In the genomic region with DNA sequence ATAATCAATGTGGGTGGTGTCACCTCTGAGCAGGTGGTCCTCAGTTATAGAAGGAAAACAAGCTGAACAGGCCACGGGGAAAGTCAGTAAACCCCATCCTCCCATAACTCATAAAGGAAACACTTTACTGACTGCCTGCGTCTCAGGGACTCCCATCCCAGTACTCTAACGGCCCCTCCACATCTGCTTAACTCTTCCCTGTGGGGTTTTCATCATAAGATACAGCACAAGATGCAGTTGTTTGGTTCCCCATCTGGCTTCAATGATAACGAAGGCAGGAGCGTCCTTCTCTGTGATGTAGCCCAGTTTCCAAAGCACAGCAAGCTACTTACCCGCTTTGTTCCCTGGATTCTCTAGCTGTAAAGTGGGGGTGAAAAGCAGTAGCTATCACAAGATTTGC, we compare ENCODE assay signal across 8 mouse cellular contexts. TPM values are rescaled to one million over a fixed set of nuclear protein-coding genes. Genes with fewer than 3 reads are reported as not detected.
DNase-seq lines count a peak whose midpoint lies in the region; ATAC-seq and TF ChIP-seq lines count a peak whose summit lies in the region.

No protein-coding gene starts in this region.

- ATAC-seq in kidney, embryonic 15.5 days (replicated peaks; ENCODE audit: low FRiP score), result peak; percentile 30; the same call in 1 of the 2 replicates
- ATAC-seq in limb, embryonic 14.5 days (ENCODE audit: low FRiP score, low read depth), result no peak
- ATAC-seq in neural tube, embryonic 15.5 days (ENCODE audit: low FRiP score), result peak; percentile 42

- TF ChIP-seq POLR2A in limb, embryonic 14.5 days (IDR thresholded peaks at IDR 0.05; ENCODE audit: borderline replicate concordance, extremely low read depth, insufficient read depth, insufficient read length), result no peak
- no peak for TF ChIP-seq POLR2A in cerebellum, adult 2 months (IDR thresholded peaks at IDR 0.05; ENCODE audit: borderline replicate concordance, insufficient read depth, low read length)

- peak overlapping the region; percentile 41 for H3K9ac ChIP-seq in kidney, embryonic 15.5 days
- H3K9ac ChIP-seq in limb, embryonic 14.5 days (ENCODE audit: low read depth, low read length, severe bottlenecking), result peak overlapping the region; percentile 66
- peak overlapping the region; percentile 54 for H3K9ac ChIP-seq in neural tube, embryonic 15.5 days (replicated peaks)

- no peak for TF ChIP-seq CTCF in cerebellum, adult 2 months (IDR thresholded peaks at IDR 0.05; ENCODE audit: borderline replicate concordance, insufficient read depth, low read depth, low read length)

- H3K4me3 ChIP-seq in kidney, embryonic 15.5 days (replicated peaks), result peak overlapping the region; percentile 44
- H3K4me3 ChIP-seq in erythroblast, embryonic 14.5 days (replicated peaks), result peak overlapping the region; percentile 65
- peak overlapping the region; percentile 41 for H3K4me3 ChIP-seq in limb, embryonic 14.5 days (replicated peaks; ENCODE audit: low read length)
- H3K4me3 ChIP-seq in neural tube, embryonic 15.5 days (replicated peaks), result peak overlapping the region; percentile 40
- H3K4me3 ChIP-seq in cerebellum, adult 2 months (replicated peaks; ENCODE audit: insufficient read depth, low read depth, low read length), result no peak overlapping the region

- 47% methylated on average over 6 of the region's 6 CpGs for WGBS in kidney, embryonic 15.5 days
- WGBS in limb, embryonic 14.5 days, result 40% methylated on average over 6 of the region's 6 CpGs
- WGBS in neural tube, embryonic 15.5 days, result 20% methylated on average over 6 of the region's 6 CpGs
- 67% methylated on average over 6 of the region's 6 CpGs for WGBS in cerebellum, adult 2 months

- peaks cover 30% of the 10 kb centered on the region for H3K4me1 ChIP-seq in kidney, embryonic 15.5 days
- H3K4me1 ChIP-seq in erythroblast, embryonic 14.5 days (ENCODE audit: control insufficient read depth), result peaks cover 70% of the 10 kb centered on the region
- H3K4me1 ChIP-seq in limb, embryonic 14.5 days (ENCODE audit: control insufficient read depth, insufficient read depth, low read length), result peaks cover 8% of the 10 kb centered on the region
- peaks cover 57% of the 10 kb centered on the region for H3K4me1 ChIP-seq in neural tube, embryonic 15.5 days
- H3K4me1 ChIP-seq in cerebellum, adult 2 months (ENCODE audit: control insufficient read depth, insufficient read depth, low read length), result no peaks in the 10 kb centered on the region

- no peaks in the 10 kb centered on the region for H3K36me3 ChIP-seq in kidney, embryonic 15.5 days
- peaks cover 26% of the 10 kb centered on the region for H3K36me3 ChIP-seq in erythroblast, embryonic 14.5 days (ENCODE audit: control insufficient read depth)
- H3K36me3 ChIP-seq in limb, embryonic 14.5 days (ENCODE audit: control insufficient read depth, insufficient read depth, low read length), result no peaks in the 10 kb centered on the region
- H3K36me3 ChIP-seq in neural tube, embryonic 15.5 days, result 0 out of 2 replicates have a peak, but pooled peaks cover 5% of the 10 kb centered on the region

- no peaks in the 10 kb centered on the region for H3K9me3 ChIP-seq in kidney, embryonic 15.5 days (replicated peaks)
- no peaks in the 10 kb centered on the region for H3K9me3 ChIP-seq in erythroblast, embryonic 14.5 days (ENCODE audit: control insufficient read depth, low read length)
- H3K9me3 ChIP-seq in limb, embryonic 14.5 days (ENCODE audit: control insufficient read depth, low read length), result no peaks in the 10 kb centered on the region
- no peaks in the 10 kb centered on the region for H3K9me3 ChIP-seq in neural tube, embryonic 15.5 days (replicated peaks)

- H3K4me2 ChIP-seq in kidney, embryonic 15.5 days, result peak overlapping the region; percentile 58
- peak overlapping the region; percentile 59 for H3K4me2 ChIP-seq in limb, embryonic 14.5 days (replicated peaks; ENCODE audit: low read depth, low read length, severe bottlenecking)
- H3K4me2 ChIP-seq in neural tube, embryonic 15.5 days, result peak overlapping the region; percentile 55

- H3K27ac ChIP-seq in kidney, embryonic 15.5 days, result peak overlapping the region; percentile 75
- H3K27ac ChIP-seq in limb, embryonic 14.5 days (replicated peaks; ENCODE audit: low read depth, low read length), result no peak overlapping the region
- peak overlapping the region; percentile 83 for H3K27ac ChIP-seq in neural tube, embryonic 15.5 days (replicated peaks)
- H3K27ac ChIP-seq in cerebellum, adult 2 months (ENCODE audit: insufficient read depth, low read length), result no peak overlapping the region

- no peaks in the 10 kb centered on the region for H3K27me3 ChIP-seq in kidney, embryonic 15.5 days
- H3K27me3 ChIP-seq in erythroblast, embryonic 14.5 days (ENCODE audit: control insufficient read depth), result no peaks in the 10 kb centered on the region; the same call in 1 of the 2 replicates
- no peaks in the 10 kb centered on the region for H3K27me3 ChIP-seq in limb, embryonic 14.5 days (ENCODE audit: control insufficient read depth, insufficient read depth, low read length)
- no peaks in the 10 kb centered on the region for H3K27me3 ChIP-seq in neural tube, embryonic 15.5 days (replicated peaks)
- no peaks in the 10 kb centered on the region for H3K27me3 ChIP-seq in cerebellum, adult 2 months (ENCODE audit: control insufficient read depth, insufficient read depth, low read length)

- no peak for DNase-seq in kidney, adult 18-20 months
- DNase-seq in limb, embryonic 14.5 days (ENCODE audit: low spot score), result no peak
- no peak for DNase-seq in adipocyte (ENCODE audit: low spot score)
- no peak for DNase-seq in adrenal gland, postnatal 25 days
- no peak for DNase-seq in cerebellum, adult 2 months

RNA-seq across cellular contexts. Expression of gene Rnasel, which starts 0.8 kb away (rescaled TPM):
- 10.4 and 11.6 TPM in 2 replicates for polyA plus RNA-seq in kidney, embryonic 15.5 days (2015; fragmentation: Nextera tagmentation; extraction: Ambion mirVana)
- polyA plus RNA-seq in erythroblast, embryonic 14.5 days (2012), result 0.71 and 1.4 TPM in 2 replicates
- 19.4 and 23.5 TPM in 2 replicates for polyA plus RNA-seq in limb, embryonic 14.5 days (2012; rRNA removed)
- 10.0 and 14.1 TPM in 2 replicates for polyA plus RNA-seq in limb, embryonic 14.5 days (2014; fragmentation: Nextera tagmentation; extraction: Ambion mirVana)
- 31.4 and 32.0 TPM in 2 replicates for polyA plus RNA-seq in neural tube, embryonic 15.5 days (2015; fragmentation: Nextera tagmentation; extraction: Ambion mirVana)
- total RNA-seq in adrenal gland, postnatal 25 days (2021), result 13.9 and 17.6 TPM in 2 replicates
- 3.8 and 3.9 TPM in 2 replicates for polyA plus RNA-seq in cerebellum, adult 2 months (2012; rRNA removed)

RNA-seq across cellular contexts. Expression of gene Rgs16, which starts 9.9 kb away (rescaled TPM):
- polyA plus RNA-seq in kidney, embryonic 15.5 days (2015; fragmentation: Nextera tagmentation; extraction: Ambion mirVana), result 4.7 and 4.9 TPM in 2 replicates
- polyA plus RNA-seq in erythroblast, embryonic 14.5 days (2012), result not detected in 2 replicates
- polyA plus RNA-seq in limb, embryonic 14.5 days (2012; rRNA removed), result 21.9 and 22.6 TPM in 2 replicates
- polyA plus RNA-seq in limb, embryonic 14.5 days (2014; fragmentation: Nextera tagmentation; extraction: Ambion mirVana), result 6.4 and 8.5 TPM in 2 replicates
- polyA plus RNA-seq in neural tube, embryonic 15.5 days (2015; fragmentation: Nextera tagmentation; extraction: Ambion mirVana), result 11.3 and 14.3 TPM in 2 replicates
- 5.5 and 6.4 TPM in 2 replicates for total RNA-seq in adrenal gland, postnatal 25 days (2021)
- 12.2 and 12.7 TPM in 2 replicates for polyA plus RNA-seq in cerebellum, adult 2 months (2012; rRNA removed)

Comparison
In these comparisons a context has a peak if more than half of its experiments do, and no peak if none do; other contexts are left out.
1. H3K27ac ChIP-seq: peak in kidney, embryonic 15.5 days (single experiment) and neural tube, embryonic 15.5 days (single experiment); none in limb, embryonic 14.5 days (single experiment) and cerebellum, adult 2 months (single experiment).
2. Peak in every context shown above with its lines, with median percentiles within 50 percentile points of each other: H3K4me2 ChIP-seq and H3K9ac ChIP-seq.